ENCODE assay signal across 8 mouse cellular contexts in the genomic region with DNA sequence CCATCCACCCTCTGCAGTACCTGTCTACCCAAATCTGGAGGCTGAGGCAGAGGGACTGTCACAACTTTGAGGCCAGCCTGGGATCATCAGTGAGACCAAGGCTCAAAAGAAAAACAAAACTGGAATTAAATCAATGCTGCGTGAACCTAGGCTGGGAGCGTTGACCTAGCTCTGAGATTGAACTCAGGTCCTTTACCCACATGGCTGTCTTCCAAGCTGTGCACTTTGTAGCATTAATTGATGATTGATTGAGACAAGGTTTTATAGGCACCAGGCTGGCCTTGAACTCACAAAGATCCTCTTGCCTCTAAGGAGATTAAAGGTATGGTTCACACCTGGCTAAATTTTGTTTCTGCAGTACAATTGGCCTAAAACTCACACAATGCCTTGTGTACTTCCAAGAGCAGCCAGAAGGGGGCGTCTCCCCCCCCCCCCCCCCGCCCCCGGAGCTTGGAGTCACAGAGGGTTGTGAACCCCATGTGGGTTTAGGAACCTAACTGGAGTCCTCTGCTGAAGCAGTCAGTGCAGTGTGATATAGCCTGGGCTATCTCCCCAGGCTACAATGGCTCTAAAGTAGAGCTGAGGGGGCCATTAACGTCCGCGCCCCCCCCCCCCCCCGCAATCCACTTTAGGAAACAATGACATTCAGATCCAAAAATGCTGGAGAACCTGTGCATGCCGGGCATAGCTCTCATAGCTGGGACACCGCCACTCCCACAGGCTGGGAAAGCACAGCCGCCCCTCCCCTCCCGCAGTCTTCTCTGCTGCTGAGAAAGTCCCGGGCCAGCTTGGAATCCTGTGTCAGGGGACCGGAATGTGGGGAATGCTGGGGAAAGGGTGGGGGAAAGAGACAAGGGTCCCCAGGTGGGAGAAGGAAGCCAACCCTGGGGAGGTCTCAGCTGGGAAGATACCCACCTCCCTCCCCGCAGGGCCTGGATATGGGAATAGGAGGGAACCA. TPM values are rescaled to one million over a fixed set of nuclear protein-coding genes. Genes with fewer than 3 reads are reported as not detected.
DNase-seq lines count a peak whose midpoint lies in the region; ATAC-seq lines count a peak whose summit lies in the region.

No protein-coding gene starts in this region.

- ATAC-seq in hindbrain, embryonic 12.5 days (ENCODE audit: low FRiP score): no peak
- no peak for ATAC-seq in hindbrain, embryonic 13.5 days (ENCODE audit: low FRiP score)
- no peak for ATAC-seq in midbrain, embryonic 12.5 days (ENCODE audit: low FRiP score, low read depth)

- no peaks in the 10 kb centered on the region for H3K9me3 ChIP-seq in hindbrain, embryonic 12.5 days (replicated peaks)
- H3K9me3 ChIP-seq in hindbrain, embryonic 13.5 days: no peaks in the 10 kb centered on the region
- no peaks in the 10 kb centered on the region for H3K9me3 ChIP-seq in midbrain, embryonic 12.5 days

- WGBS in hindbrain, embryonic 12.5 days: 11% methylated on average over 16 of the region's 16 CpGs
- WGBS in hindbrain, embryonic 13.5 days: 13% methylated on average over 16 of the region's 16 CpGs
- 16% methylated on average over 15 of the region's 16 CpGs for WGBS in midbrain, embryonic 12.5 days

- H3K9ac ChIP-seq in hindbrain, embryonic 12.5 days: peak overlapping the region; percentile 23; the same call in 1 of the 2 replicates
- no peak overlapping the region for H3K9ac ChIP-seq in hindbrain, embryonic 13.5 days
- no peak overlapping the region; the same call in 1 of the 2 replicates for H3K9ac ChIP-seq in midbrain, embryonic 12.5 days (replicated peaks)

- H3K4me1 ChIP-seq in hindbrain, embryonic 12.5 days: peaks cover 20% of the 10 kb centered on the region
- peaks cover 17% of the 10 kb centered on the region for H3K4me1 ChIP-seq in hindbrain, embryonic 13.5 days (replicated peaks)
- peaks cover 2% of the 10 kb centered on the region; the same call in 1 of the 2 replicates for H3K4me1 ChIP-seq in midbrain, embryonic 12.5 days

- no peak overlapping the region for H3K4me2 ChIP-seq in hindbrain, embryonic 12.5 days (replicated peaks)
- no peak overlapping the region for H3K4me2 ChIP-seq in hindbrain, embryonic 13.5 days
- no peak overlapping the region for H3K4me2 ChIP-seq in midbrain, embryonic 12.5 days (replicated peaks)

- DNase-seq in ZHBTc4 (ENCODE audit: low read depth, low spot score): peak; percentile 99
- peak; percentile 56 to 59 for DNase-seq in heart, adult 9 months (ENCODE audit: low spot score in 2 of 2)
- DNase-seq in kidney, postnatal 25 days: peak; percentile 71 to 85
- no peak for DNase-seq in frontal cortex, postnatal 25 days (ENCODE audit: low spot score in 2 of 2)
- DNase-seq in layer of hippocampus, adult 9-10 months (ENCODE audit: low spot score): no peak

- no peaks in the 10 kb centered on the region for H3K27me3 ChIP-seq in hindbrain, embryonic 12.5 days
- 0 out of 2 replicates have a peak, but pooled peaks cover 10% of the 10 kb centered on the region for H3K27me3 ChIP-seq in hindbrain, embryonic 13.5 days
- H3K27me3 ChIP-seq in midbrain, embryonic 12.5 days: peaks cover 16% of the 10 kb centered on the region

- H3K4me3 ChIP-seq in hindbrain, embryonic 12.5 days: no peak overlapping the region
- no peak overlapping the region for H3K4me3 ChIP-seq in hindbrain, embryonic 13.5 days
- H3K4me3 ChIP-seq in midbrain, embryonic 12.5 days: no peak overlapping the region

- peak overlapping the region; percentile 30; the same call in 1 of the 2 replicates for H3K27ac ChIP-seq in hindbrain, embryonic 12.5 days
- H3K27ac ChIP-seq in hindbrain, embryonic 13.5 days: no peak overlapping the region
- peak overlapping the region; percentile 35; the same call in 1 of the 2 replicates for H3K27ac ChIP-seq in midbrain, embryonic 12.5 days (replicated peaks)

- no peaks in the 10 kb centered on the region for H3K36me3 ChIP-seq in hindbrain, embryonic 12.5 days
- no peaks in the 10 kb centered on the region for H3K36me3 ChIP-seq in hindbrain, embryonic 13.5 days
- no peaks in the 10 kb centered on the region for H3K36me3 ChIP-seq in midbrain, embryonic 12.5 days

RNA-seq across cellular contexts. Expression of a gene that starts 31.0 kb away (rescaled TPM):
- polyA plus RNA-seq in hindbrain, embryonic 12.5 days (2016; fragmentation: Nextera tagmentation; extraction: Ambion mirVana): 11.8 and 15.8 TPM in 2 replicates
- 8.0 and 8.1 TPM in 2 replicates for polyA plus RNA-seq in hindbrain, embryonic 13.5 days (2015; fragmentation: Nextera tagmentation; extraction: Ambion mirVana)
- polyA plus RNA-seq in midbrain, embryonic 12.5 days (2016; fragmentation: Nextera tagmentation; extraction: Ambion mirVana): 8.7 and 11.8 TPM in 2 replicates

RNA-seq across cellular contexts. Expression of a gene that starts 42.8 kb away (rescaled TPM):
- polyA plus RNA-seq in hindbrain, embryonic 12.5 days (2016; fragmentation: Nextera tagmentation; extraction: Ambion mirVana): 56.8 and 57.9 TPM in 2 replicates
- polyA plus RNA-seq in hindbrain, embryonic 13.5 days (2015; fragmentation: Nextera tagmentation; extraction: Ambion mirVana): 41.5 and 43.9 TPM in 2 replicates
- polyA plus RNA-seq in midbrain, embryonic 12.5 days (2016; fragmentation: Nextera tagmentation; extraction: Ambion mirVana): 61.7 and 62.0 TPM in 2 replicates

RNA-seq across cellular contexts. Expression of a gene that starts 53.9 kb away (rescaled TPM):
- polyA plus RNA-seq in hindbrain, embryonic 12.5 days (2016; fragmentation: Nextera tagmentation; extraction: Ambion mirVana): 10.1 and 10.7 TPM in 2 replicates
- 13.4 and 13.5 TPM in 2 replicates for polyA plus RNA-seq in hindbrain, embryonic 13.5 days (2015; fragmentation: Nextera tagmentation; extraction: Ambion mirVana)
- polyA plus RNA-seq in midbrain, embryonic 12.5 days (2016; fragmentation: Nextera tagmentation; extraction: Ambion mirVana): 8.8 and 9.3 TPM in 2 replicates

Comparison
In these comparisons a context has a peak if more than half of its experiments do, and no peak if none do; other contexts are left out.
1. DNase-seq: peak in ZHBTc4 (single experiment), heart, adult 9 months (2 of 2) and kidney, postnatal 25 days (2 of 2); none in frontal cortex, postnatal 25 days (0 of 2) and layer of hippocampus, adult 9-10 months (single experiment).